Mouse (Mus musculus) C2C12 (cell line): ENCODE data around the gene Lipn. TPM values are rescaled to one million over a fixed set of nuclear protein-coding genes. Genes with fewer than 3 reads are reported as not detected.

Source experiments
- H3K27me3 ChIP-seq: one replicate; pipeline ENCODE4 v1.6.1; 2011; ENCODE audit not compliant: control insufficient read depth, insufficient read depth, insufficient read length
- H3K36me3 ChIP-seq: one replicate; pipeline ENCODE4 v1.6.1; 2011; ENCODE audit not compliant: control insufficient read depth, insufficient read depth
- H3K4me3 ChIP-seq: one replicate; pipeline ENCODE4 v1.5.1; 2011; ENCODE audit warnings: mild to moderate bottlenecking, control low read depth; ENCODE audit not compliant: poor library complexity, insufficient read depth, severe bottlenecking
- H3K79me2 ChIP-seq: one replicate; pipeline ENCODE4 v1.6.1; 2011; ENCODE audit not compliant: control insufficient read depth, insufficient read depth
- H3K79me3 ChIP-seq: one replicate; pipeline ENCODE4 v1.6.1; 2011; ENCODE audit warnings: low read depth, control low read depth
- H3ac ChIP-seq: one replicate; pipeline ENCODE3; 2011; ENCODE audit warnings: low read depth; ENCODE audit not compliant: control insufficient read depth, insufficient read length
- CEBPB ChIP-seq: IDR thresholded peaks from one replicate; pipeline ENCODE4 v1.6.1; 2011; ENCODE audit warnings: low read depth, mild to moderate bottlenecking, control low read depth, moderate library complexity
- CTCF ChIP-seq: IDR thresholded peaks from one replicate; pipeline ENCODE4 v1.5.1; 2011; ENCODE audit not compliant: control insufficient read depth, insufficient read depth, insufficient read length
- FOSL1 ChIP-seq: IDR thresholded peaks from one replicate; pipeline ENCODE4 v1.8.0; 2011; ENCODE audit warnings: mild to moderate bottlenecking, low read length; ENCODE audit not compliant: poor library complexity, insufficient read depth, severe bottlenecking
- MAX ChIP-seq: IDR thresholded peaks from one replicate; pipeline ENCODE4 v1.6.1; 2011; ENCODE audit warnings: mild to moderate bottlenecking, control low read depth
- MYOD1 ChIP-seq: IDR thresholded peaks from one replicate; pipeline ENCODE4 v1.6.1; 2011; ENCODE audit warnings: low read depth; ENCODE audit not compliant: control insufficient read depth, insufficient read length
- MYOG ChIP-seq: IDR thresholded peaks from one replicate; pipeline ENCODE4 v1.6.1; 2011; ENCODE audit not compliant: control insufficient read depth, insufficient read length; ENCODE audit errors: extremely low read depth
- USF1 ChIP-seq: IDR thresholded peaks from one replicate; pipeline ENCODE4 v1.6.1; 2011; ENCODE audit warnings: low read depth, mild to moderate bottlenecking, control low read depth, moderate library complexity
- long read RNA-seq, 2 experiments: library from polyadenylated mRNA; unstranded; transcript quantifications; one replicate each; pipeline ENCODE4 v2.0.0; 2019 to 2020
- polyA plus RNA-seq: library from polyadenylated mRNA; unstranded; fragments of >200 nt; fragmentation: generic; extraction: Trizol; gene quantifications from one replicate; pipeline ENCODE4 v1.2.1, GENCODE M21; 2012; ENCODE audit warnings: missing spikeins

The Lipn gene
- 0.06 TPM for polyA plus RNA-seq
- long read RNA-seq, experiment 1: 0 reads
- long read RNA-seq, experiment 2: 0 reads

DNA sequence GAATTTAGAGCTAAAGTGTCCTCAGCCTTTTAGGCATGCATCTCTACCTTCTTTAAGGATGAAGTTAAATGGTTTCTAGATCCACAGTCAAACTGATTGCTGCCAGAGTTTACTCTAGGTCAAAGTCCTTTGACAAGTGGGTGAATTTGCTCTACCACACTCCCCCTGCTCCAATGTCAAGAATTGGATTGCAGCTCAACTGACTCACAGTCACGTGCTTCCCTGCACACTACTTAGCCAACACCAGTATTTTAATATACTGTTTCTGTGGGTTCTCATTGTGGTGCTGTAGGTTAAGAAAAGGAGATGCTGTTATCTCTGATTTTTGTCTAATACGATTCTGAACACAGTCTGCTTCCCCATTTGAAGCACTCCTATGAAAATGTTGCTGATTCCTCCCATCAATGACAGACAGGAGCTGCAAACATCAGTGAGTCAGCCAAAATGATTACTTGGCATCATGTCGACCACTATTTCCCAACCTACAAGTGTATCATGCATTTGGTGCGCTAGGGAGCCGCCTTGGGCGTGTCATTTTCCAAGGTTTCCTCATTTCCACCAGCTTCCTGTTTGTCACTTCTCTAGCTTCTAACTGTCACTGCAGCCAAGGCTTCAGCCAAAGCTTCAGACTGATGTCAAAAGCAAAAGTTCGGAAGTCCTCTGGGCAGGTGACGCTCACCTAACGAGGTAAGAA lies at the start of gene Lipn:
Gene Lipn, plus strand, starts transcription at position 580 of the 694 bp plus-strand sequence.
- no peaks in the 10 kb centered on the region for H3K36me3 ChIP-seq
- H3K27me3 ChIP-seq: no peaks in the 10 kb centered on the region
- TF ChIP-seq MAX: no peak
- TF ChIP-seq USF1: peak; percentile 90
- no peak for TF ChIP-seq FOSL1
- no peak for TF ChIP-seq MYOG
- peak; percentile 76 for TF ChIP-seq CEBPB
- no peak for TF ChIP-seq CTCF
- TF ChIP-seq MYOD1: no peak
- no peaks in the 10 kb centered on the region for H3K79me3 ChIP-seq
- H3K79me2 ChIP-seq: no peaks in the 10 kb centered on the region
- H3K4me3 ChIP-seq: no peak within 1 kb of the TSS
- no peak within 1 kb of the TSS for H3ac ChIP-seq

DNA sequence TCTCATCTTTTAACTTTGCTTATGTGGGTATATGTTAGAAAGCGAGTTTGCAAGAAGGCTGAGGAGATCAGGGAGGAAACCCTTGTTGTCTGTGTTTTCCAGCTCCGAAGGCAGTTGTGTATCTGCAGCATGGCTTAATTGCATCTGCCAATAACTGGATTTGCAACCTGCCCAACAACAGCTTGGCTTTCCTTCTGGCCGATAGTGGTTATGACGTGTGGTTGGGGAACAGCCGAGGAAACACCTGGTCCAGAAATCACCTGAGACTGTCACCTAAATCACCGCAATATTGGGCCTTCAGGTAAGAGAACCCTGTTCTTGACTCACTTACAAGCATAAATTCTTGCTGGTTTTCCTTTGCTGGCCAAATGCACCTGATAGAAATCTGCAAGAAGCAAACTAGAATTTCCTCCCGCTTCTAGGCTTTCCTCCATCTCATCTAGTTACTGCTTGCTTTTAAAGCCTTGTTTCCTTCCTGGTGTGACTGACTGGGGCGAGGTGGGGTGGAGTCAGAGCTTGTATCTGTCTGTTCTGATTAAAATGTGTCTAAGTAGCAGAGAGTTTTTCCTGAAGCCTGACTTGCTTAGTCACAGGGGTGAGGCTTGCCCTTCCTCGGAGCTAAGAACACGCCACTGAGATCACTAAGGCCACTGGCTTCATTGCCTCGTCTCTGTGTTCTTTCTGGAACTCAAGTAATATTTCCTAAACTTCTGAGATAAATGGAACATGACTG lies 45.6 kb upstream of the Lipn start:
- H3K4me3 ChIP-seq: no peak overlapping the region
- H3K79me3 ChIP-seq: no peaks in the 10 kb centered on the region
- TF ChIP-seq MYOG (no peak), CTCF (no peak), FOSL1 (no peak), MYOD1 (no peak), USF1 (no peak), CEBPB (no peak), MAX (no peak)
- no peak overlapping the region for H3ac ChIP-seq
- H3K36me3 ChIP-seq: no peaks in the 10 kb centered on the region
- H3K79me2 ChIP-seq: no peaks in the 10 kb centered on the region
- no peaks in the 10 kb centered on the region for H3K27me3 ChIP-seq

DNA sequence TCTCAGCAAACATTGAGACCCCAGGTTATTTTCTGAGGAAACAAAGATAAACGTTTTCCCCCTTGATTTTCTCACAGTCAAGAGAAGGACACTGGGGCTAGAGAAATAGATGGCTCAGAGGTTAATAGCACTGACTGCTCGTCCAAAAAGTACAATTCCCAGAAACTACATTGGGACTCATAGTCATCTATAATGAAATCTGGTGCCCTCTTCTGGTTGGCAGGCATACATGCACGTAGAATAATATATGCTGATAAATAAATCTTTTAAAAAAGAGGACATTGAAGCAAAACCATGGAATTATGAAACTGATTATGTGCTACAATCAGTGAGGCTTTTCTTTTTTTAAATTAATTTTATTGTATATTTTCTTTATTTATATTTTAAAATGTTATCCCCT lies 44.4 kb upstream of the Lipn start:
- no peak overlapping the region for H3K4me3 ChIP-seq
- H3K27me3 ChIP-seq: no peaks in the 10 kb centered on the region
- no peaks in the 10 kb centered on the region for H3K79me2 ChIP-seq
- H3K79me3 ChIP-seq: no peaks in the 10 kb centered on the region
- H3K36me3 ChIP-seq: no peaks in the 10 kb centered on the region
- H3ac ChIP-seq: no peak overlapping the region
- TF ChIP-seq FOSL1: no peak
- TF ChIP-seq USF1: no peak
- TF ChIP-seq MYOG: no peak
- TF ChIP-seq CEBPB: no peak
- no peak for TF ChIP-seq MAX
- TF ChIP-seq MYOD1: no peak
- no peak for TF ChIP-seq CTCF

- Histone ChIP-seq H3K79me2 (no peaks in the 10 kb centered on the region), H3K36me3 (no peaks in the 10 kb centered on the region), H3K27me3 (no peaks in the 10 kb centered on the region), H3K79me3 (no peaks in the 10 kb centered on the region), H3K4me3 (no peak overlapping the region), H3ac (no peak overlapping the region)
- TF ChIP-seq MAX (no peak), CEBPB (no peak), USF1 (no peak), MYOD1 (no peak), CTCF (no peak)
These were observed 27.4 kb upstream of the Lipn start for GRCm38 (mm10) chr19:34039731-34040130.

DNA sequence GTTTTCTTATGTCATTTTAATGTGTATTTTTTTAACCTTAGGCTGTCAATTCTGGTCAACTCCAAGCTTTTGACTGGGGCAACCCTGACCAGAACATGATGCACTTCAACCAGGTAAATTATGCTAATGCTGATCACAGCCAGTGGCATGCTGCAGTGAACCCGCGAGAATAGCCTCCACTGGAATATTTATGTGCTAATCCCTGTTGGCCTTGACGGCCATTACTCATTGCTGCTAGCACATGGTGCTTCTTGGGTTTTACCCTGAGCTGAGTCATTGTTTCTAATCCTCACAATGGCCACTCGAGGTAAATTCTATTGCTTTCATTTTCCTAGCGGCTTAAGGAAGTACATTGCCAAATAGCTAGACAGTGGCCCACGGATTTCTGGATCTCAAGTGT lies 24.1 kb upstream of the Lipn start:
- TF ChIP-seq MAX: peak; percentile 96
- TF ChIP-seq USF1: peak; percentile 21
- peak; percentile 5 for TF ChIP-seq FOSL1
- no peak for TF ChIP-seq CEBPB
- H3K27me3 ChIP-seq: no peaks in the 10 kb centered on the region
- H3ac ChIP-seq: no peak overlapping the region
- no peak overlapping the region for H3K4me3 ChIP-seq
- H3K79me2 ChIP-seq: no peaks in the 10 kb centered on the region
- no peaks in the 10 kb centered on the region for H3K36me3 ChIP-seq
- no peaks in the 10 kb centered on the region for H3K79me3 ChIP-seq

DNA sequence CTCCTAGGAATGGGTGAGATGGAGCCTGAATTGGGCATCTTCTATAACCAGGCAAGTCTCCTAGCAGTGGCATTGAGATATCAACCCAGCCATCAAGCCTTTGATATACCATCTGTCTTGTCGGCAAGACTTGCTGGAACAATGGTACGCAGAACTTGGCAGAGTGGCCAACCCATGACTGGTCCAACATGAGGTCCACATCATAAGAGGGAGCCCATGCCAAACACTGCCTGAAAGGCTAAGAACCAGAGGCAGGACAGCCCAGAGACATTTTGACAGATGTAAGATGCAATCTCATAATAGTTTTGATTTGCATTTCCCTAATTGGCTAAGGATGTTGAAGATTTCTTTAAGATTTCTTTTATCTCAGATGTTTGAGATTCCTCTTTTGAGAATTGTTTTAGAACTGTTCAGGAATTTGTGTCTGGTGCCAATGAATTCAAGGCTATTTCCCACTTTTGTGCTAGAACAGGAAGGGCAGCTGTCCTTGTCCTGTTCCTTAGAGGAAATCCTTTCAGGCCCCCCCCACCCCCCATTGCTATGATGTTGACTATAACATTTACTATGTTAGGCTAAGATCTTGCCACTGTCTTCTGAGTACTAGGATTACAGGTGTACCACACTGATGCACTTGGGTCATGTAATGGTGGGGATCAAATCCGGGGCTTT lies 17.7 kb upstream of the Lipn start:
- H3ac ChIP-seq: no peak overlapping the region
- H3K4me3 ChIP-seq: no peak overlapping the region
- no peak for TF ChIP-seq CTCF
- TF ChIP-seq MYOG: no peak
- TF ChIP-seq CEBPB: no peak
- TF ChIP-seq MAX: no peak
- no peak for TF ChIP-seq USF1
- TF ChIP-seq MYOD1: no peak
- TF ChIP-seq FOSL1: no peak
- no peaks in the 10 kb centered on the region for H3K79me2 ChIP-seq
- no peaks in the 10 kb centered on the region for H3K79me3 ChIP-seq
- H3K27me3 ChIP-seq: no peaks in the 10 kb centered on the region
- H3K36me3 ChIP-seq: no peaks in the 10 kb centered on the region
